Mouse (Mus musculus) adrenal gland (tissue): ENCODE results near the gene Evpl.

Experiments
- intact Hi-C: fragments of 180-260 bp; cut with DNase I; formaldehyde crosslinking; loops from one replicate; pipeline ENCODE4 v1.15.1; 2025

Evpl gene

GRCm38 (mm10) chr11:116213877-116214510 lies 23.9 kb downstream of the Evpl start:
- intact Hi-C loops = no loop called here

DNA sequence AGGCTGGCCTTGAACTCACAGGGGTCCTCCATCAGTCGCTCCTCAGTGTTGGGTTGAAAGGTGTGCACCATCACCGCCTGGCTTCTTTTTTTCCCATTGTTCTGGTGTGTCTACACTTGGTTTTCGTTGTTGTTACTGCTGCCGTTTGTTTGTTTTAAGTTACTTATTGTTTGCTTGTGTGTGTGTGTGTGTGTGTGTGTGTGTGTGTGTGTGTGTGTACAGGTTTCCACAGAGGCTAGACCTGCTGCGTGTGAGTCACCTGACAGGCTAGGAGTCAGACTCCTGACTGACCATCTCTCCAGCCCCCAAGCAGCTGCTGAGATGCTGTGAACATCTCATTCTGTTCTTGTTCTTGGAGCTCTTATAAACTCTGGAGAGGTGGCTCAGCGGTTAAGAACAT lies 25.0 kb downstream of the Evpl start:
- intact Hi-C loops = no loop called here

GRCm38 (mm10) chr11:116210696-116211095 lies 27.2 kb downstream of the Evpl start:
- intact Hi-C loops = no loop called here

DNA sequence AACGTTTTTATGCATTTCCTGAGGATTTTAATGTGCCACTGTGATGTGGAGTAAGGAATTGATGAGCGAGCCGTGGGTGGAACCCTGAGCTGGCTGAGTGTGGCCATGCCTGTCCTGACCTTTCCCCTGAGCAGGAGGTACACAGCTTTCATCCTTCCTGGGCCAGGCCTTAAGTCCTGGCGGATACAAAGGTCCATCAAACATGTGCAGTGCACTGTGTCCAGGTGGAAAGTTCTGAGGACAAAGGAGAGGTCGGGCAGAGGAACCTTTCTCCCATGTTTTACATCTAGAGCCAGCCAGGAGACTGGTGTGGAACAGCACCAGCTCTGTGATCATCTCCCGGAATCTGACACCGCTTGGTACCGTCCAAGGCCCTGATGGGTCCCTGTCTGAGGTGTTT lies 28.6 kb downstream of the Evpl start:
- intact Hi-C loops = no loop called here

DNA sequence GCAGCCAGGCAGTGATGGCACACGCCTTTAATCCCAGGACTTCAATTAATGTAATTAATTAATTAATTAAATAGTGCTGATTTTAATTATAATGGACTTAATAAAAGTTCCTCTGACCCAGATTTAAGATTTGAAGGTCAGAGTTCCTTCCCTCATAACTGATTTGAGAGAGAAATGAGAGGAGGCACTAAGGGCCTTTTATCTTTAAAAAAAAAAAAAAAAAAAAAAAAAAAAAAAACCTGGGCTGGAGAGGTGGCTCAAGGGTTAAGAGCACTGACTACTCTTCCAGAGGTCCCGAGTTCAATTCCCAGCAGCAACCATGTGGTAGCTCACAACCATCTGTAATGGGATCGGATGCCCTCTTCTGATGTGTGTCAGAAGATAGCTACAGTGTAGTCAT lies 29.2 kb downstream of the Evpl start:
- intact Hi-C loops = no loop called here

DNA sequence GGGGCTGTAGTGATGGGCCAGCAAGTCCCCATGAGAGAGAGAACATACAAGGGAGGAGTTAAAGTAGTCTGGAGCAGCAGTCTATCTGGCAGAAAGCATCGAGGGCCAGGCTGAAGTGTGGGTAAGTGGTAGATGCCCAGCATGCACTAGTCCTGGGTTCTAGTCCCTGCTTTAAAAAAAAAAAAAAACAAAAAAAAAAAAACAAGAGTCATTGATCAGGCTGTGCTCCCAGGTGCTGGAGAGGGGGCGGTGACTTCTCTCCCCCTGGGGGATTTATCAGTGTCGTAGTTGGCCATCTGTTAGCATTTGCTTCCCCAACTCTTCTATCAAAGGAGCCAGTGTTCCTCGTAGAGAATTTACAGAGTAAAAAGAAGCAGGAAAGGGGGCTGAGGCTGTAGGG lies 31.2 kb downstream of the Evpl start:
- intact Hi-C loops = no loop called here

- intact Hi-C loops = no loop called here
These were observed 34.7 kb downstream of the Evpl start for GRCm38 (mm10) chr11:116203150-116203549.

DNA sequence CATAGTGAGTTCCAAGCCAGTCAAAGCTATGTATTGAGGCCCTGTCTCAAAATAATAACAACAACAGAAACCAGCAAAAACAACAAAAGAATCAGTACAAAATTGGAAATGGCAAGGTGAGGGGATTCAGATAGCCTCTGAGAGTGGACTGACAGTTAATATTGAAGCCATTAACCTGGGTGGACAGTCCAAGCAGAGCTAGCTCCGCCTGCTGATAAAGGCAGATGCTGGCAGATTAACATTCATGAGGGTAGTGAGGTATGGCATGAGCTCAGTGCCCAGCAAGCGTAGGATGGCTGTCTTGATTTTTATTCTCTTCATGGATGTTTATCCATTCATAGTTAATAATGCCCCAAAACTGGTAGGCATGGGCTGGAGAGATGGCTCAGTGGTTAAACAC lies 36.7 kb downstream of the Evpl start:
- intact Hi-C loops = no loop called here

DNA sequence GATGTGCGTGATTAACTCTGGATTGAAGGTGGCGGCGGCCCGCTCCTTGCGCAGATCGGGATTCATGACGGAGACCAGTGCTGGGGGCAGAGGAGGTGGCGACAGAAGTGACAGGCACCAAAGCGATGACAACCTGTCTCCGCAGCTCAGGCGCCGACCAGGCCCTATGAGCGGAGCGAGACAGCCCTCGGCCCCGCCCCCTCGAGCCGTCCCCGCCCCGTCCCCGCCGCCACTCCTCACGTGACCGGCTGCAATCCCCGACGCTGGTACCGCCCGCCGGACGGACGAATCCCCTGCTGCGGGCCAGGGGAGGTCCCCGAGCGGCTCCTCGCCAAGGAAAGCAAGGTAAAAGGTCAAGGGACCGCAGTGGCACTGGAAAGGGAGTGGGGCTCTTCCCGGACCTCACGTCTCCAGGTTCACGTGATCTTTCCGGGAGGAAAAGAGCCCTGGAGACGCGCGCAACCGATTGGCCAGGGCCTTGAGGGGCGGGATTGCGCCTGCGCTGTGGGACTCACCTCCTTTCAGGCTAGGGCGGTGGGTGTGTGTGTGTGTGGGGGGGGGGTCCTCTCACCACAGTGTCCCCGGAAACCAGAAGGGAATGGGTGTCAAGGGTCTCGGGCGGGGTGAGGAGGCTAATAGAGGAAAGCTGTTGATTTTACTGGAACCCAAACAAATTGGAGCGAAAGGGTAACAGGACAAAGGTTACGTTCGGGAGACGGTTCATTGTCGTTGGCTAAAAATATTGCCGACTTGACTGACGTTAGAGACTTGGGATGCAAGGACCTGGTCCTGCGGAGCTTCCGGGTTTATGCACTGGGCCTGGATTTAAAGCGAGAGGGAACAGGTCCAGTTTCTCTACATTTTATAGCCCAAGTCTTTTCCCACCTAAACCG lies 39.0 kb downstream of the Evpl start, which contains the start of the genes Ten1 and Acox1:
Gene Ten1, plus strand, starts transcription at position 217 of the 893 bp plus-strand sequence.
Gene Acox1, minus strand, starts transcription at position 407 of the 893 bp plus-strand sequence.
- intact Hi-C loops = no loop called here

GRCm38 (mm10) chr11:116198132-116198531 lies 39.7 kb downstream of the Evpl start:
- intact Hi-C loops = no loop called here

DNA sequence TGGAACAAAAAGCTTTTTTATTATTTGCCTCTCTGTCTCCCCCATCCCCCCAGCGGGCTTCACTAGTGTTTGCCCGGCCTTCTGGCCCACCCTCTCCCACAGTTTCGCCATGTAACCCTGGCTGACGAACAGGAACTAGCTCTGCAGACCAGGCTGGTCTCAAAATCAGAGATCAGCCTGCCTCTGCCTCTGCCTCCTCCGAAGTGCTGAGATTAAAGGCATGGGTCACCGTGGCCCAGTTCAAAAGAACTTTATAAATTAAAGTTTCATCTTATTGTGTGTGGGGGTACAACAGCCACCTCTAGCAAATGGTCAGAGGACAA lies 40.3 kb downstream of the Evpl start:
- intact Hi-C loops = no loop called here

DNA sequence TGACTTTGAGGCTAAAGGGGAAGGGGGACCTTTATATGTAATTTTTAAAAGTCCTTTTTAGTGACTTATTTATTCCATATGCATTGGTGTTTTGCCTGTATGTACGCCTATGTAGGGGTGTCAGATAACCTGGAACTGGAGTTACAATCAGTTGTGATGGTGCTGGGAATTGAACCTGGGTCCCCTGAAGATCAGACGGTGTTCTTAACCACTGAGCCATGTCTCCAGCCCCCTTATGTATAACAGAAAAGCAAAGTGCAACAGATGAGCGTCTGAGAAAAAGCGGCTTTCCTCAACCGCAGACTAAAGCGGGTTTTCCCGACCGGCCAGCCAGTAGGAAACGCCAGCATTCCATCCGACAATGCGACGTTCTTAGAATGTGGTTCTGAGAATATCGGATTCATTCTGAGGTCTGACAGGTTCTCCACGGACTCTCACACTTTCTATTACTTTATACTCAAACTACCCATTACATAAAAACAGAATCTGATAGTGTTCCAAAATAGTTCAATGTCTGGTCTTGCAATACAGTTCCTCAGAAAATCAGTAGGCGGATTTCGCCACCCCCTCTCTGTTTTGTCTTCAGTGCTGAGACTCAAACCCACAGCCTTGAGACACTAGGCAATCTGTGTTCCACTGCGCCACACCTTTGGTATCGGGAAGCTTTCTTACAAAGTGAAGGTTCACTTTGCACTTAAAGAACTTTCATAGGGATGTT lies 40.9 kb downstream of the Evpl start:
- intact Hi-C loops = no loop called here

DNA sequence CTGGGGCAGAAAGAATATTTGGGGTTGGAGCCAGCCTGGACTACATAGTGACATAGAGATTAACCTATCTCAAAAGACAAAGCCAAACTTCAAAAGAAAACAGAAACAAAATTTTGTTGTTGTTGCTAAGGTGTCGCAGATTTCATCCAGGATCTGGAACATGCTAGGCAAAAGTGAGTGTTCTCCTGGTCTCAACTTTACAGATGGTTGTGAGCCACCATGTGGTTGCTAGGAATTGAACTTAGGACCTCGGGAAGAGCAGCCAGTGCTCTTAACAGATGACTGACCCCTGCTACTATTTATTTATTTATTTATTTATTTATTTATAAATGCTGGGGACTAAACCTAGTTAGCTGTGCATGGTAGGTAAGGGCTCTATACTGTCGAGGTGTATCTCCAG lies 41.5 kb downstream of the Evpl start:
- intact Hi-C loops = no loop called here

DNA sequence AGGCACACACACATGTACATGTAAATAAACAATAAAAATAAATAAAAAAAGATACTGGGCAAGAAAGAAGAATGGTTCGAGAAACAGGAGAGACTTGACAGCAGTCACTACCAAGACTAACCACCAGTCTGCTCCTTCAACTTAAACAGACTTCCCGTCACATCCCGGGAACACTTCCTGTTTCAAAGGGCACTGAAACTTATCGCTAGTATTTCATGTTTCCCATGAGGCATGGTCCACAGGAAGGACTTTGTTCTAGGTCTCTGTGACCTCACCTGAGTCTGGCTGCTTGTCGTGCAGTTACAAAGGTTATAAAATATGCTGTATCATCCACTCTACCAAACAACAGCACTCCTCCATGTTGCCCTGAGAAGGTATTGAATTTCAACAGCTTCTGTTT lies 42.6 kb downstream of the Evpl start:
- intact Hi-C loops = no loop called here

- intact Hi-C loops = no loop called here
These were observed 43.3 kb downstream of the Evpl start for GRCm38 (mm10) chr11:116194619-116195018.

GRCm38 (mm10) chr11:116187226-116187930 lies 50.5 kb downstream of the Evpl start:
- intact Hi-C loops = no loop called here

DNA sequence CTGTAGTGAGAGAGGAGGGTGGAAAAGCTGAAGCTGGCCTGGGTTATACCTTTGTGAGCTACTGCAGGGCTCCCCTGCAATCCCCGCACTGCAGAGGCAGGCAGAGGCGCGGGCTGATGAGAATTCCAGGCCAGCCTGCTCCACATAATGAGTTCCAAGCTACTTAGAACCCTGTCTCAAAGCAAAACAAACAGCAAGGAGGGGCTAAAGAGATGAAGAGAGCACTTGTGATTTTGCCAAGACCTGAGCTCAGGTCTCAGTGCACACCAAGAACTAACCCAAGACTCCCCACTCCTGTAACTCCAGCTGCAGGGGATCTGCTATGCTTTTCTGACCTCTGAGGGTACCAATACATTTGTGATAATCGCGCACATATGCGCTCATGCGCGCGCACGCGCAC lies 51.5 kb downstream of the Evpl start:
- intact Hi-C loops = no loop called here

- intact Hi-C loops = no loop called here
These were observed 52.0 kb downstream of the Evpl start for GRCm38 (mm10) chr11:116185836-116186235.

- intact Hi-C loops = no loop called here
These were observed 59.3 kb downstream of the Evpl start for GRCm38 (mm10) chr11:116178411-116179121.

- intact Hi-C loops = no loop called here
These were observed 61.9 kb downstream of the Evpl start for GRCm38 (mm10) chr11:116176010-116176409.
